Mouse (Mus musculus) lung, adult 2 months (tissue): Measurements from ENCODE around the gene Dgka.

Experiments
- CTCF ChIP-seq: fragments of 200-500 bp; IDR thresholded peaks from 2 replicates; pipeline ENCODE4 v1.5.1; 2011; ENCODE audit warnings: mild to moderate bottlenecking, low read length, control low read depth; ENCODE audit not compliant: insufficient read depth
- POLR2A ChIP-seq: fragments of 200-500 bp; IDR thresholded peaks from 2 replicates; pipeline ENCODE4 v1.6.1; 2011; ENCODE audit warnings: low read depth, mild to moderate bottlenecking, control low read depth, low read length, borderline replicate concordance; ENCODE audit errors: extremely low read depth

- TF ChIP-seq CTCF: no peak
- TF ChIP-seq POLR2A: no peak
Measured at GRCm38 (mm10) chr10:128744680-128745601, at the start of gene Dgka.
